8 mouse cellular contexts compared by ENCODE assay signal in genomic region chr6:88626912-88627311, GRCm38 (mm10). TPM values are rescaled to one million over a fixed set of nuclear protein-coding genes. Genes with fewer than 3 reads are reported as not detected.
A peak's percentile ranks its signal among the peaks of the same experiment; 100 is the strongest.
DNase-seq lines count a peak whose midpoint lies in the region; ATAC-seq lines count a peak whose summit lies in the region.

No protein-coding gene starts in this region.

- peaks cover 10% of the 10 kb centered on the region for H3K4me1 ChIP-seq in limb, embryonic 13.5 days
- peaks cover 8% of the 10 kb centered on the region; the same call in 1 of the 2 replicates for H3K4me1 ChIP-seq in stomach, embryonic 15.5 days

- H3K4me3 ChIP-seq in limb, embryonic 13.5 days = peak overlapping the region; percentile 51
- H3K4me3 ChIP-seq in stomach, embryonic 15.5 days (replicated peaks) = peak overlapping the region; percentile 45

- no peaks in the 10 kb centered on the region for H3K9me3 ChIP-seq in limb, embryonic 13.5 days
- no peaks in the 10 kb centered on the region for H3K9me3 ChIP-seq in stomach, embryonic 15.5 days

- peak overlapping the region; percentile 72 for H3K9ac ChIP-seq in limb, embryonic 13.5 days
- no peak overlapping the region for H3K9ac ChIP-seq in stomach, embryonic 15.5 days

- ATAC-seq in limb, embryonic 13.5 days (ENCODE audit: low FRiP score, low read depth) = no peak
- ATAC-seq in stomach, embryonic 15.5 days (ENCODE audit: insufficient read depth, low FRiP score, low read depth) = no peak
- no peak for ATAC-seq in CD4-positive, CD25-positive, alpha-beta regulatory T cell, adult 4 months

- H3K36me3 ChIP-seq in limb, embryonic 13.5 days = no peaks in the 10 kb centered on the region
- no peaks in the 10 kb centered on the region for H3K36me3 ChIP-seq in stomach, embryonic 15.5 days

- DNase-seq in embryo, embryonic 9.5 days (ENCODE audit: extremely low spot score) = peak; percentile 15
- DNase-seq in embryo, embryonic 10.5 days (ENCODE audit: low spot score) = no peak
- DNase-seq in retina, embryonic 14.5 days (ENCODE audit: low spot score) = peak; percentile 27
- no peak for DNase-seq in retina, postnatal 1 day
- DNase-seq in thymus, postnatal 4 days = no peak

- peak overlapping the region; percentile 96 for H3K4me2 ChIP-seq in limb, embryonic 13.5 days (replicated peaks)
- peak overlapping the region; percentile 97 for H3K4me2 ChIP-seq in stomach, embryonic 15.5 days

- no peak overlapping the region; the same call in 1 of the 2 replicates for H3K27ac ChIP-seq in limb, embryonic 13.5 days
- peak overlapping the region; percentile 49; the same call in 1 of the 2 replicates for H3K27ac ChIP-seq in stomach, embryonic 15.5 days

- WGBS in limb, embryonic 13.5 days = 9% methylated on average over 11 of the region's 11 CpGs
- WGBS in stomach, embryonic 15.5 days = 15% methylated on average over 11 of the region's 11 CpGs

- 0 out of 2 replicates have a peak, but pooled peaks cover 9% of the 10 kb centered on the region for H3K27me3 ChIP-seq in limb, embryonic 13.5 days
- H3K27me3 ChIP-seq in stomach, embryonic 15.5 days (replicated peaks) = no peaks in the 10 kb centered on the region

RNA-seq across cellular contexts. Expression of gene Kbtbd12, which starts 10.8 kb away (rescaled TPM):
- 0.51 and 0.54 TPM in 2 replicates for polyA plus RNA-seq in limb, embryonic 13.5 days (2015; fragmentation: Nextera tagmentation; extraction: Ambion mirVana)
- 0.49 and 0.64 TPM in 2 replicates for polyA plus RNA-seq in stomach, embryonic 15.5 days (2015; fragmentation: Nextera tagmentation; extraction: Ambion mirVana)
- polyA plus RNA-seq in CD4-positive, CD25-positive, alpha-beta regulatory T cell, adult 4 months (2017; shearing (Covaris generic)) = not detected

Comparison
In these comparisons a context has a peak if more than half of its experiments do, and no peak if none do; other contexts are left out.
1. DNase-seq: peak in embryo, embryonic 9.5 days (single experiment) and retina, embryonic 14.5 days (single experiment); none in embryo, embryonic 10.5 days (single experiment), retina, postnatal 1 day (single experiment) and thymus, postnatal 4 days (single experiment).